Mouse (Mus musculus): ENCODE measurements around the gene Csrp2. TPM values are rescaled to one million over a fixed set of nuclear protein-coding genes. Genes with fewer than 3 reads are reported as not detected.

Csrp2 gene
- polyA plus RNA-seq, 1 experiment from 2014 or later: 111 TPM

- 86% methylated on average over 19 of the region's 19 CpGs for WGBS
- Histone ChIP-seq H3K27ac (ENCODE audit: low read length) (no peak overlapping the region), H3K4me1 (ENCODE audit: control insufficient read depth, insufficient read depth, low read length) (no peaks in the 10 kb centered on the region), H3K9ac (ENCODE audit: low read depth, low read length) (no peak overlapping the region), H3K4me3 (ENCODE audit: low read depth, low read length) (no peak overlapping the region), H3K4me2 (ENCODE audit: low read length) (no peak overlapping the region), H3K36me3 (ENCODE audit: control insufficient read depth, insufficient read depth, low read length) (0 out of 2 replicates have a peak, but pooled peaks cover 2% of the 10 kb centered on the region), H3K27me3 (ENCODE audit: control insufficient read depth, insufficient read depth, low read depth, low read length) (no peaks in the 10 kb centered on the region), H3K9me3 (replicated peaks; ENCODE audit: control insufficient read depth, low read length, poor library complexity, severe bottlenecking) (no peaks in the 10 kb centered on the region)
- ATAC-seq: no peak
Measured at GRCm38 (mm10) chr10:110938841-110939549, 19.4 kb downstream of the Csrp2 start.

- Histone ChIP-seq H3K9ac (ENCODE audit: low read depth, low read length) (no peak overlapping the region), H3K4me2 (ENCODE audit: low read length) (no peak overlapping the region), H3K9me3 (replicated peaks; ENCODE audit: control insufficient read depth, low read length, poor library complexity, severe bottlenecking) (no peaks in the 10 kb centered on the region), H3K27me3 (ENCODE audit: control insufficient read depth, insufficient read depth, low read depth, low read length) (no peaks in the 10 kb centered on the region), H3K36me3 (ENCODE audit: control insufficient read depth, insufficient read depth, low read length) (0 out of 2 replicates have a peak, but pooled peaks cover 2% of the 10 kb centered on the region), H3K4me1 (ENCODE audit: control insufficient read depth, insufficient read depth, low read length) (no peaks in the 10 kb centered on the region), H3K4me3 (ENCODE audit: low read depth, low read length) (no peak overlapping the region), H3K27ac (ENCODE audit: low read length) (no peak overlapping the region)
- 78% methylated on average over 4 of the region's 4 CpGs for WGBS
- ATAC-seq: no peak
Measured at GRCm38 (mm10) chr10:110939717-110940116, 20.1 kb downstream of the Csrp2 start.

GRCm38 (mm10) chr10:110940740-110941398 is 21.3 kb downstream of the Csrp2 start:
- ATAC-seq: no peak
- Histone ChIP-seq H3K9ac (ENCODE audit: low read depth, low read length) (no peak overlapping the region), H3K27me3 (ENCODE audit: control insufficient read depth, insufficient read depth, low read depth, low read length) (no peaks in the 10 kb centered on the region), H3K4me3 (ENCODE audit: low read depth, low read length) (no peak overlapping the region), H3K27ac (ENCODE audit: low read length) (no peak overlapping the region), H3K36me3 (ENCODE audit: control insufficient read depth, insufficient read depth, low read length) (0 out of 2 replicates have a peak, but pooled peaks cover 2% of the 10 kb centered on the region), H3K4me1 (ENCODE audit: control insufficient read depth, insufficient read depth, low read length) (no peaks in the 10 kb centered on the region), H3K9me3 (replicated peaks; ENCODE audit: control insufficient read depth, low read length, poor library complexity, severe bottlenecking) (no peaks in the 10 kb centered on the region), H3K4me2 (ENCODE audit: low read length) (no peak overlapping the region)
- 86% methylated on average over 13 of the region's 13 CpGs for WGBS

GRCm38 (mm10) chr10:110941968-110942367 is 22.4 kb downstream of the Csrp2 start:
- Histone ChIP-seq H3K27me3 (ENCODE audit: control insufficient read depth, insufficient read depth, low read depth, low read length) (no peaks in the 10 kb centered on the region), H3K4me2 (ENCODE audit: low read length) (no peak overlapping the region), H3K9me3 (replicated peaks; ENCODE audit: control insufficient read depth, low read length, poor library complexity, severe bottlenecking) (no peaks in the 10 kb centered on the region), H3K9ac (ENCODE audit: low read depth, low read length) (no peak overlapping the region), H3K4me3 (ENCODE audit: low read depth, low read length) (no peak overlapping the region), H3K4me1 (ENCODE audit: control insufficient read depth, insufficient read depth, low read length) (no peaks in the 10 kb centered on the region), H3K36me3 (ENCODE audit: control insufficient read depth, insufficient read depth, low read length) (0 out of 2 replicates have a peak, but pooled peaks cover 4% of the 10 kb centered on the region), H3K27ac (ENCODE audit: low read length) (no peak overlapping the region)
- 96% methylated on average over 11 of the region's 11 CpGs for WGBS
- no peak for ATAC-seq

GRCm38 (mm10) chr10:110942806-110943205 is 23.2 kb downstream of the Csrp2 start:
- 0 out of 2 replicates have a peak, but pooled peaks cover 4% of the 10 kb centered on the region for H3K36me3 ChIP-seq (ENCODE audit: control insufficient read depth, insufficient read depth, low read length)
- WGBS: 85% methylated on average over 9 of the region's 9 CpGs
- no peaks in the 10 kb centered on the region for H3K4me1 ChIP-seq (ENCODE audit: control insufficient read depth, insufficient read depth, low read length)
- H3K4me2 ChIP-seq (ENCODE audit: low read length): no peak overlapping the region
- no peaks in the 10 kb centered on the region for H3K27me3 ChIP-seq (ENCODE audit: control insufficient read depth, insufficient read depth, low read depth, low read length)
- no peak overlapping the region for H3K27ac ChIP-seq (ENCODE audit: low read length)
- H3K9me3 ChIP-seq (replicated peaks; ENCODE audit: control insufficient read depth, low read length, poor library complexity, severe bottlenecking): no peaks in the 10 kb centered on the region
- H3K9ac ChIP-seq (ENCODE audit: low read depth, low read length): no peak overlapping the region
- no peak overlapping the region for H3K4me3 ChIP-seq (ENCODE audit: low read depth, low read length)
- no peak for ATAC-seq

GRCm38 (mm10) chr10:110944175-110944574 is 24.6 kb downstream of the Csrp2 start:
- H3K4me3 ChIP-seq (ENCODE audit: low read depth, low read length): no peak overlapping the region
- WGBS: 94% methylated on average over 11 of the region's 11 CpGs
- H3K9me3 ChIP-seq (replicated peaks; ENCODE audit: control insufficient read depth, low read length, poor library complexity, severe bottlenecking): no peaks in the 10 kb centered on the region
- no peaks in the 10 kb centered on the region for H3K27me3 ChIP-seq (ENCODE audit: control insufficient read depth, insufficient read depth, low read depth, low read length)
- H3K4me2 ChIP-seq (ENCODE audit: low read length): no peak overlapping the region
- H3K4me1 ChIP-seq (ENCODE audit: control insufficient read depth, insufficient read depth, low read length): no peaks in the 10 kb centered on the region
- H3K9ac ChIP-seq (ENCODE audit: low read depth, low read length): no peak overlapping the region
- H3K36me3 ChIP-seq (ENCODE audit: control insufficient read depth, insufficient read depth, low read length): 0 out of 2 replicates have a peak, but pooled peaks cover 4% of the 10 kb centered on the region
- no peak overlapping the region for H3K27ac ChIP-seq (ENCODE audit: low read length)
- ATAC-seq: no peak

GRCm38 (mm10) chr10:110945966-110946365 is 26.4 kb downstream of the Csrp2 start:
- no peak overlapping the region for H3K4me2 ChIP-seq (ENCODE audit: low read length)
- no peak for ATAC-seq

GRCm38 (mm10) chr10:110947574-110947973 is 28.0 kb downstream of the Csrp2 start:
- no peaks in the 10 kb centered on the region for H3K27me3 ChIP-seq (ENCODE audit: control insufficient read depth, insufficient read depth, low read depth, low read length)
- H3K27ac ChIP-seq (ENCODE audit: low read length): no peak overlapping the region
- H3K9ac ChIP-seq (ENCODE audit: low read depth, low read length): no peak overlapping the region
- 0 out of 2 replicates have a peak, but pooled peaks cover 2% of the 10 kb centered on the region for H3K36me3 ChIP-seq (ENCODE audit: control insufficient read depth, insufficient read depth, low read length)
- ATAC-seq: no peak
- no peak overlapping the region for H3K4me3 ChIP-seq (ENCODE audit: low read depth, low read length)
- H3K9me3 ChIP-seq (replicated peaks; ENCODE audit: control insufficient read depth, low read length, poor library complexity, severe bottlenecking): no peaks in the 10 kb centered on the region
- 82% methylated on average over 4 of the region's 4 CpGs for WGBS
- no peaks in the 10 kb centered on the region for H3K4me1 ChIP-seq (ENCODE audit: control insufficient read depth, insufficient read depth, low read length)
- no peak overlapping the region for H3K4me2 ChIP-seq (ENCODE audit: low read length)

More at GRCm38 (mm10) chr10:110945966-110946365, 26.4 kb downstream of the Csrp2 start:
- no peaks in the 10 kb centered on the region for H3K27me3 ChIP-seq (ENCODE audit: control insufficient read depth, insufficient read depth, low read depth, low read length)
- no peak overlapping the region for H3K4me3 ChIP-seq (ENCODE audit: low read depth, low read length)
- WGBS: 90% methylated on average over 12 of the region's 12 CpGs
- 0 out of 2 replicates have a peak, but pooled peaks cover 4% of the 10 kb centered on the region for H3K36me3 ChIP-seq (ENCODE audit: control insufficient read depth, insufficient read depth, low read length)
- no peaks in the 10 kb centered on the region for H3K4me1 ChIP-seq (ENCODE audit: control insufficient read depth, insufficient read depth, low read length)
- H3K9me3 ChIP-seq (replicated peaks; ENCODE audit: control insufficient read depth, low read length, poor library complexity, severe bottlenecking): no peaks in the 10 kb centered on the region
- no peak overlapping the region for H3K9ac ChIP-seq (ENCODE audit: low read depth, low read length)
- no peak overlapping the region for H3K27ac ChIP-seq (ENCODE audit: low read length)

- H3K36me3 ChIP-seq (ENCODE audit: control insufficient read depth, insufficient read depth, low read length): peaks cover 4% of the 10 kb centered on the region; the same call in 1 of the 2 replicates
- H3K27ac ChIP-seq (ENCODE audit: low read length): no peak overlapping the region
- no peak overlapping the region for H3K4me2 ChIP-seq (ENCODE audit: low read length)
- no peak overlapping the region for H3K4me3 ChIP-seq (ENCODE audit: low read depth, low read length)
- ATAC-seq: no peak
- H3K9me3 ChIP-seq (replicated peaks; ENCODE audit: control insufficient read depth, low read length, poor library complexity, severe bottlenecking): no peaks in the 10 kb centered on the region
- WGBS: 94% methylated on average over 1 of the region's 1 CpGs
- no peaks in the 10 kb centered on the region for H3K27me3 ChIP-seq (ENCODE audit: control insufficient read depth, insufficient read depth, low read depth, low read length)
- H3K4me1 ChIP-seq (ENCODE audit: control insufficient read depth, insufficient read depth, low read length): no peaks in the 10 kb centered on the region
- H3K9ac ChIP-seq (ENCODE audit: low read depth, low read length): no peak overlapping the region
Measured at GRCm38 (mm10) chr10:110951112-110951511, 31.5 kb downstream of the Csrp2 start.

Measured in midbrain, embryonic 16.5 days (tissue).